Mouse (Mus musculus) neural tube, embryonic 13.5 days (tissue): ENCODE measurements around the gene Krcc1. TPM values are rescaled to one million over a fixed set of nuclear protein-coding genes. Genes with fewer than 3 reads are reported as not detected.
"Not testable (repeated sequence)": the region's sequence is repeated elsewhere in the genome, so short reads cannot be mapped to it uniquely, and the experiment has no call there.

Experiments
- ATAC-seq: fragments of 200-750 bp; cut with Nextera tagmentation; 2 replicates; pipeline ENCODE4 v1.8.0; 2017; ENCODE audit warnings: low read depth, mild to moderate bottlenecking, moderate TSS enrichment, moderate library complexity
- H3K27ac ChIP-seq: fragments of 300-500 bp; sonication (generic); replicated peaks from 2 replicates; pipeline ENCODE4 v1.5.1; 2015; ENCODE audit warnings: moderate library complexity, mild to moderate bottlenecking, inconsistent platforms
- H3K27me3 ChIP-seq: fragments of 300-500 bp; sonication (generic); 2 replicates; pipeline ENCODE4 v1.6.1; 2015; ENCODE audit warnings: mild to moderate bottlenecking, inconsistent platforms
- H3K36me3 ChIP-seq: fragments of 300-500 bp; sonication (generic); 2 replicates; pipeline ENCODE4 v1.6.1; 2015; ENCODE audit warnings: mild to moderate bottlenecking, inconsistent platforms
- H3K4me1 ChIP-seq: fragments of 300-500 bp; sonication (generic); replicated peaks from 2 replicates; pipeline ENCODE4 v1.6.1; 2015; ENCODE audit warnings: inconsistent platforms
- H3K4me2 ChIP-seq: fragments of 300-500 bp; sonication (generic); 2 replicates; pipeline ENCODE4 v1.6.1; 2015; ENCODE audit warnings: inconsistent platforms, mild to moderate bottlenecking, moderate library complexity
- H3K4me3 ChIP-seq: fragments of 300-500 bp; sonication (generic); 2 replicates; pipeline ENCODE4 v1.5.1; 2015; ENCODE audit warnings: mild to moderate bottlenecking, inconsistent platforms
- H3K9ac ChIP-seq: fragments of 300-500 bp; sonication (generic); 2 replicates; pipeline ENCODE4 v1.6.1; 2015; ENCODE audit warnings: moderate library complexity, mild to moderate bottlenecking, inconsistent platforms
- H3K9me3 ChIP-seq: fragments of 300-500 bp; sonication (generic); 2 replicates; pipeline ENCODE4 v1.6.1; 2016; ENCODE audit warnings: inconsistent platforms
- WGBS: fragments of 180-500 bp; shearing (Covaris S2); methylation state at CpG from one replicate; pipeline ENCODE4 v1.1.7; 2015; 5-methylcytosine and 5-hydroxymethylcytosine counted together
- polyA plus RNA-seq: library from polyadenylated mRNA; unstranded; fragments of >200 nt; fragmentation: Nextera tagmentation; extraction: Ambion mirVana; gene quantifications from 2 replicates; pipeline ENCODE4 v1.2.1, GENCODE M21; 2015

The Krcc1 gene
- polyA plus RNA-seq, 1 experiment from 2014 or later = 24.0 TPM

DNA sequence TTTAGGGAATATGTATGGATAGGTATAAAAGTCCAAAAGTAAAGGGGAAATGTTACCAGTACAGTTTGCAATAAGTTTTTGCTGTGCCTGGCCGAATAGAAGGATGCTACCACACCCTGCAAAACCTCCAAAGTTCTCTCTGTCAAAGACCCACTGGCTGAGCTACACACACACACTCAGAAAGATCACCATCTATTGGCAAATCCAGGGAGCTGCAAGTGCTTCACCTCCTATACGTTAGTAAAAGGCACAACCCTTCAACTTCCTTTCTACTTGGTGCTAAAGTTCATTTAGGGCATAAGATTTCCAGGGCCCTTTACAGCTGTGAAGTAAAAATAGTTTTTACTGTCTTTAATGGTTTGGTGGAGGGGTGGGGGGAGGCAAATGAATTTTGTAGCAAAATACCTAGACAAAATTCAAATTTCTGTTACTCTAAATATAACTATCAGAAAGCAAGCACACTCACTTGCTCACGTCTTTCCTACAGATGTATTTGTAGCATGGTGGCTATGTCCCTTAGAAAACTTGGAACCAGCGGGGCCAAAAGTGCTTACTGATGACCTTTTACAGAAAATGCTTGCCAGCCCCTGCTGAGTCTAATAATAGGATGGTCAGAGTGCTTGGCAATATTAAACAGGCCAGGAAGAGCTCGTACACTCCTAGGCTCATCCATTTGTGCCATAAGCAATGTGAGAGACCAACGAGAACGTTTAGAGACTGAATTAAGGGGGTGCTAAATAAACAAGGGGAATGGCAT is 2.4 kb upstream of the Krcc1 start:
- no peak overlapping the region for H3K9ac ChIP-seq
- no peaks in the 10 kb centered on the region for H3K27me3 ChIP-seq
- no peaks in the 10 kb centered on the region for H3K36me3 ChIP-seq
- H3K4me3 ChIP-seq = no peak overlapping the region
- peaks cover 18% of the 10 kb centered on the region for H3K4me1 ChIP-seq
- WGBS = 67% methylated on average over 7 of the region's 7 CpGs
- ATAC-seq = no peak
- H3K4me2 ChIP-seq = no peak overlapping the region
- H3K9me3 ChIP-seq = no peaks in the 10 kb centered on the region
- no peak overlapping the region for H3K27ac ChIP-seq

- H3K4me2 ChIP-seq, H3K9ac ChIP-seq, H3K27me3 ChIP-seq, ATAC-seq, H3K4me3 ChIP-seq, H3K9me3 ChIP-seq, H3K27ac ChIP-seq, H3K36me3 ChIP-seq: not testable (repeated sequence)
- peaks cover 18% of the 10 kb centered on the region for H3K4me1 ChIP-seq
- 92% methylated on average over 6 of the region's 6 CpGs for WGBS
Observed at GRCm38 (mm10) chr6:71269686-71270050, 1.8 kb upstream of the Krcc1 start.

DNA sequence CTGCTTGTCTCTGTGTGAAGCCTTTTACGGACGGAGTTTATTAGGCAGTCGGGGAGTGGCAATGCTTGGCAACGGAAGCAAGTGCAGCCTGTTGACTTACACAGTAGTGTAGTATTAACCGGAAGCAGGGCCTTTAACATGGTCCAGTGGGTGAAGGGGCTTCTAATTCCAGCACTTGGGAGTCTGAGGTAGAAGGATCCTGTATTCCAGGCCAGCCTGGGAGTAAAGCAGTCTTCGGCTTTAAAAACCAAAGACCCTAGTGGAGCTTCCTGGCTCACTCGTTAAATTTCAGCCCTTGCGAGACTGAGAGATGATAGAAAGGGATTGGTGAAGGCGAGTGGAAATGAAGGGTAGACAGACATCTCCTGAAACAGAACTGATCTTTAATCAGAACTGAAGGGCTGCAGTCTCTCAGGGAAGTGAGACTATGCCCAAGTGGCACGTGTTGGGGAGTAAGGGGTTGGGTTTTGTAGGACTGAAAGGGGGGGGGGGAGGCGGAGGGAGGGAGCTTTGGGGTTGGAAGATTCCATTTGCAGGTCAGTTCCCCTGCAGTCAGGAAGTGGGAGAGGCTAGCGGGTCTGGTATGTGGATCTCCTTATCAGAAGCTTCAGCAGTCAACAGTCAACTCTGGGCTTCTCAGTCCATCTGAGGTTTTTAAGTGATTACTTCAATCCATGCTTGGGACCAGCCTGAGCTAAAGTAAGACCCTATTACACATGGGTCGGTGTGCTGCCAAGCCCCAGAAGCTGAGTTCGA is 998 bp upstream of the Krcc1 start:
- Histone ChIP-seq H3K9ac (peak overlapping the region; percentile 65), H3K4me2 (peak overlapping the region; percentile 72), H3K9me3 (no peaks in the 10 kb centered on the region), H3K36me3 (no peaks in the 10 kb centered on the region), H3K27ac (peak overlapping the region; percentile 97), H3K4me3 (peak overlapping the region; percentile 91), H3K27me3 (no peaks in the 10 kb centered on the region), H3K4me1 (peaks cover 18% of the 10 kb centered on the region)
- peak; percentile 44 for ATAC-seq
- WGBS = 21% methylated on average over 14 of the region's 14 CpGs

DNA sequence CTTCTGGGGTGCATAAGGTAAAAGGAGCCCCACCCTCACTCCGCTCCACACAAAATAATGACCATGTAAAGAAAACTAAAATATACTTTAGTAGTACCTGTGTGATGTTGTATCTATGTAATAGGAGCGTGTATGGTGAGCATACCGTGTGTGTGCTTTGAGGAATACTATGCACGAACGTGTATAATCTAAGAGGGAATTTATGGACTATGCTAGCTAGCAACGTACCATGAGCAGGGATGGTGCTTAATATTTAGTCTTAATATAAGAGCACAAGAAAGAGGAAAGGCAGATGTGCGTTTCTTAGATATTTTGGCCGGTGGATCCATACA is 454 bp upstream of the Krcc1 start:
- Histone ChIP-seq H3K27ac (peak overlapping the region; percentile 97), H3K27me3 (no peaks in the 10 kb centered on the region), H3K4me3 (peak overlapping the region; percentile 91), H3K9ac (peak overlapping the region; percentile 65), H3K9me3 (no peaks in the 10 kb centered on the region), H3K4me1 (peaks cover 18% of the 10 kb centered on the region), H3K36me3 (no peaks in the 10 kb centered on the region), H3K4me2 (peak overlapping the region; percentile 72)
- WGBS = 3% methylated on average over 8 of the region's 8 CpGs
- ATAC-seq = peak; percentile 68

- peaks cover 18% of the 10 kb centered on the region for H3K4me1 ChIP-seq
- no peaks in the 10 kb centered on the region for H3K27me3 ChIP-seq
- no peaks in the 10 kb centered on the region for H3K36me3 ChIP-seq
- peak overlapping the region; percentile 91 for H3K4me3 ChIP-seq
- peak overlapping the region; percentile 99 for H3K9ac ChIP-seq
- WGBS = 3% methylated on average over 11 of the region's 11 CpGs
- H3K4me2 ChIP-seq = peak overlapping the region; percentile 72
- peak overlapping the region; percentile 97 for H3K27ac ChIP-seq
- no peaks in the 10 kb centered on the region for H3K9me3 ChIP-seq
- ATAC-seq = peak; percentile 5; the same call in 1 of the 2 replicates
Observed at GRCm38 (mm10) chr6:71272316-71272741, 852 bp downstream of the Krcc1 start.

- H3K27me3 ChIP-seq = no peaks in the 10 kb centered on the region
- no peak for ATAC-seq
- H3K4me3 ChIP-seq = no peak overlapping the region
- H3K27ac ChIP-seq = no peak overlapping the region
- peaks cover 18% of the 10 kb centered on the region for H3K4me1 ChIP-seq
- H3K9me3 ChIP-seq = no peaks in the 10 kb centered on the region
- 89% methylated on average over 1 of the region's 1 CpGs for WGBS
- H3K36me3 ChIP-seq = no peaks in the 10 kb centered on the region
- H3K9ac ChIP-seq = no peak overlapping the region
- no peak overlapping the region for H3K4me2 ChIP-seq
Observed at GRCm38 (mm10) chr6:71273715-71274114, 2.2 kb downstream of the Krcc1 start.

DNA sequence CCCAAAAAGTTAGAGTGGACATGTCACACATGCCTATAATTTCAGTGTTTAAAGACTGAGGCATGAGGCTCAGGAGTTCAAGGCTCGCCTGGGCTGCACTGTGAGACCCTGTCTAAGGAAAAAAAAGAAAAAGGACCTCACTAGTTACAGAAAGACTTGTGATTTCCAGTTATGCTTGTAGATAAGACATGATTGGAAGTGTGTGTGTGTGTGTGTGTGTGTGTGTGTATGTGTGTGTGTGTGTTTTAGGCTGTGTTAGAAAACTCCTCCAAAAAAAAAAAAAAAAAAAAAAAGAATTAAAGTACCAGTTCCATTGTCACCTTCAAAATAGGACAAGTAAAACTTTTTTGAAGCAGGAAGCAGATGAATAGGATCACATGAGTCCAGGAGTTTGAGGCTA is 3.1 kb downstream of the Krcc1 start:
- no peak for ATAC-seq

DNA sequence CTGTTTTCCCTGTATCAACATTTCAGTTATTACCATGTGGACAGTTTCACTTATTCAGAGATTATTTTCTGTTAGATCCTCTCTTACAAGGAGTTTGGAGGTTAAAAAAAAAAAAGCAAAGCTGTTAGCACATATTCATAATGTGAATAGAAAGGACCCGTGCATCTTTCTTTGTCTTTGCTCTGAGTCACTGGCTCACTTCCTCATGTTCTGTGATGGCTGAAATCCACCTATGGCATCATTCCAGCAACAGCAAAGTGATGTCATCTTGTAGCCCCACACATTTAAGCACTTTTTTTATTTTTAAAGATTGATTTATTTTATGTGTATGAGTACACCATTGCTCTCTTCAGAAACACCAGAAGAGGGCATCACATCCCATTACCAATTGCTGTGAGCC is 7.9 kb downstream of the Krcc1 start:
- Histone ChIP-seq H3K27me3 (no peaks in the 10 kb centered on the region), H3K36me3 (peaks cover 6% of the 10 kb centered on the region), H3K9me3 (no peaks in the 10 kb centered on the region), H3K4me1 (no peaks in the 10 kb centered on the region), H3K4me3 (no peak overlapping the region), H3K9ac (no peak overlapping the region), H3K4me2 (no peak overlapping the region), H3K27ac (no peak overlapping the region)
- ATAC-seq = no peak
- WGBS = 74% methylated on average over 1 of the region's 1 CpGs

More for the DNA sequence above, 3.1 kb downstream of the Krcc1 start:
- H3K9me3 ChIP-seq = no peaks in the 10 kb centered on the region
- H3K4me2 ChIP-seq = no peak overlapping the region
- no peaks in the 10 kb centered on the region for H3K27me3 ChIP-seq
- peaks cover 18% of the 10 kb centered on the region for H3K4me1 ChIP-seq
- no peaks in the 10 kb centered on the region for H3K36me3 ChIP-seq
- H3K4me3 ChIP-seq = no peak overlapping the region
- H3K9ac ChIP-seq = no peak overlapping the region
- 95% methylated on average over 1 of the region's 1 CpGs for WGBS
- no peak overlapping the region for H3K27ac ChIP-seq

DNA sequence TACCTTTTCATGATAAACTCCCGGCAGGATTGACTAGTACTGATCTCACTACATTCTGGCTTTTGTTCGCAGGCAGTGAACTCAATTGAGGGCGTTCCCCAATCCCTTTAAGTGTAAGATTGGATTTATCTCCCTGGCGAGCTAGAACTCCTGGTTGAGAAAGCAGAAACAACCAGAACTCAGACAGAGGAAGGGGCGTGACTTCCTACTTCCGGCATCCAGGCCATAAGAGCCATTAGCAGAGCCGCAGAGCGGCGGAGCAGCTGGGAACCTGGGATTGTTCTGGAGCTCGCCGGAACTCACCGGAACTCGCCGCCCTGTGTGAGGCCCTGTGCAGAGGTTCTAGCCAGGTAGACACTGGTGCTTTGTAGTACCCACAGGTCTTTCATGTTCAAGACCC is 22.0 kb downstream of the Krcc1 start:
- Histone ChIP-seq H3K4me2 (no peak overlapping the region), H3K9me3 (no peaks in the 10 kb centered on the region), H3K4me3 (no peak overlapping the region), H3K4me1 (no peaks in the 10 kb centered on the region), H3K36me3 (no peaks in the 10 kb centered on the region), H3K9ac (no peak overlapping the region), H3K27ac (no peak overlapping the region), H3K27me3 (no peaks in the 10 kb centered on the region)
- WGBS = 88% methylated on average over 14 of the region's 14 CpGs
- no peak for ATAC-seq

- Histone ChIP-seq H3K9ac (no peak overlapping the region), H3K4me3 (no peak overlapping the region), H3K27me3 (no peaks in the 10 kb centered on the region), H3K4me1 (no peaks in the 10 kb centered on the region), H3K9me3 (no peaks in the 10 kb centered on the region), H3K27ac (no peak overlapping the region), H3K4me2 (no peak overlapping the region), H3K36me3 (no peaks in the 10 kb centered on the region)
- 77% methylated on average over 6 of the region's 6 CpGs for WGBS
- ATAC-seq = no peak
Observed at GRCm38 (mm10) chr6:71295303-71295702, 23.8 kb downstream of the Krcc1 start.

- H3K4me3 ChIP-seq = no peak overlapping the region
- no peaks in the 10 kb centered on the region for H3K36me3 ChIP-seq
- H3K4me2 ChIP-seq = no peak overlapping the region
- no peaks in the 10 kb centered on the region for H3K4me1 ChIP-seq
- H3K9me3 ChIP-seq = no peaks in the 10 kb centered on the region
- no peak for ATAC-seq
- H3K27me3 ChIP-seq = no peaks in the 10 kb centered on the region
- H3K27ac ChIP-seq = no peak overlapping the region
- WGBS = 80% methylated on average over 2 of the region's 2 CpGs
- no peak overlapping the region for H3K9ac ChIP-seq
Observed at GRCm38 (mm10) chr6:71298051-71298450, 26.6 kb downstream of the Krcc1 start.

DNA sequence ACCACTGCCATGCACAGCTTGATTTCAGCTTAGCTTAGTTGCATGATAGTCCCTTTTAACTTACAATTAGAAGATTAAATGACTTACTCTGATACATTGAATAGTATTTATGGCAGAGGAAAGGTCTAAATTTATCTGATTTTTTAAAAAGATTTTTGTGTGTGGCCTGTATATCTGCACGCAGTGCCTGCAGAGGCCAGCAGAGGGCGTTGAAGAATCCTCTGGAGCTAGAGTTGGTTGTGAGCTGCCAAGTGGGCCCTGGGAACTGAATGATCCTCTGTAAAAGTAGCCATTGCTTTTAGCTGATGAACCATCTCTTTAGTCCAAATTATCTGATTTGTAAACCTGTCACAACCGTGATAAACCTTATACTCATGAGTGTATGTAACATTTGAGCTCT is 27.3 kb downstream of the Krcc1 start:
- no peak overlapping the region for H3K4me2 ChIP-seq
- H3K4me3 ChIP-seq = no peak overlapping the region

More for the DNA sequence above, 27.3 kb downstream of the Krcc1 start:
- no peaks in the 10 kb centered on the region for H3K36me3 ChIP-seq
- WGBS = 34% methylated on average over 3 of the region's 3 CpGs
- no peak for ATAC-seq
- no peaks in the 10 kb centered on the region for H3K4me1 ChIP-seq
- H3K9me3 ChIP-seq = no peaks in the 10 kb centered on the region
- H3K27me3 ChIP-seq = no peaks in the 10 kb centered on the region
- H3K9ac ChIP-seq = no peak overlapping the region
- no peak overlapping the region for H3K27ac ChIP-seq
